Mouse (Mus musculus) stomach, embryonic 14.5 days (tissue): Measurements from ENCODE around the gene Gpn2. TPM values are rescaled to one million over a fixed set of nuclear protein-coding genes. Genes with fewer than 3 reads are reported as not detected.

Source experiments
- ATAC-seq: fragments of 200-750 bp; cut with Nextera tagmentation; 2 replicates; pipeline ENCODE4 v1.8.0; 2017; ENCODE audit warnings: low read depth, moderate TSS enrichment; ENCODE audit not compliant: insufficient number of reproducible peaks, insufficient read depth, low FRiP score
- H3K27ac ChIP-seq: fragments of 300-500 bp; sonication (generic); 2 replicates; pipeline ENCODE4 v1.5.1; 2014; ENCODE audit warnings: mild to moderate bottlenecking, low read length, moderate library complexity, mixed read lengths
- H3K27me3 ChIP-seq: fragments of 300-500 bp; sonication (generic); 2 replicates; pipeline ENCODE4 v1.6.1; 2014; ENCODE audit warnings: low read length, control low read depth, mixed read lengths; ENCODE audit not compliant: control insufficient read depth, insufficient read depth
- H3K36me3 ChIP-seq: fragments of 300-500 bp; sonication (generic); 2 replicates; pipeline ENCODE4 v1.6.1; 2014; ENCODE audit warnings: mild to moderate bottlenecking, control low read depth, low read length, moderate library complexity, mixed read lengths; ENCODE audit not compliant: control insufficient read depth, insufficient read depth
- H3K4me1 ChIP-seq: fragments of 300-500 bp; sonication (generic); 2 replicates; pipeline ENCODE4 v1.6.1; 2014; ENCODE audit warnings: low read length, control low read depth, mixed read lengths; ENCODE audit not compliant: control insufficient read depth, insufficient read depth
- H3K4me2 ChIP-seq: fragments of 300-500 bp; sonication (generic); replicated peaks from 2 replicates; pipeline ENCODE4 v1.6.1; 2014; ENCODE audit warnings: low read depth, low read length, control low read depth
- H3K4me3 ChIP-seq: fragments of 300-500 bp; sonication (generic); 2 replicates; pipeline ENCODE4 v1.5.1; 2014; ENCODE audit warnings: low read depth, low read length, control low read depth
- H3K9ac ChIP-seq: fragments of 300-500 bp; sonication (generic); replicated peaks from 2 replicates; pipeline ENCODE4 v1.6.1; 2014; ENCODE audit warnings: low read depth, mild to moderate bottlenecking, control low read depth, low read length, moderate library complexity, mixed read lengths
- H3K9me3 ChIP-seq: fragments of 300-500 bp; sonication (generic); 2 replicates; pipeline ENCODE4 v1.6.1; 2016; ENCODE audit warnings: low read depth, low read length, control low read depth; ENCODE audit not compliant: control insufficient read depth
- WGBS: fragments of 180-500 bp; shearing (Covaris S2); extraction: QIAGEN DNeasy Blood & Tissue Kit; methylation state at CpG from one replicate; pipeline ENCODE4 v1.1.7; 2014; 5-methylcytosine and 5-hydroxymethylcytosine counted together
- microRNA-seq: library from miRNA; unstranded; fragments of <30 nt; microRNA quantifications from one replicate; pipeline ENCODE4, GENCODE M21; 2016
- polyA plus RNA-seq: library from polyadenylated mRNA; unstranded; fragments of >200 nt; fragmentation: Nextera tagmentation; extraction: Ambion mirVana; gene quantifications from 2 replicates; pipeline ENCODE4 v1.2.1, GENCODE M21; 2014

Gpn2 gene
- polyA plus RNA-seq, 1 experiment from 2014 or later, result 17.7 TPM

DNA sequence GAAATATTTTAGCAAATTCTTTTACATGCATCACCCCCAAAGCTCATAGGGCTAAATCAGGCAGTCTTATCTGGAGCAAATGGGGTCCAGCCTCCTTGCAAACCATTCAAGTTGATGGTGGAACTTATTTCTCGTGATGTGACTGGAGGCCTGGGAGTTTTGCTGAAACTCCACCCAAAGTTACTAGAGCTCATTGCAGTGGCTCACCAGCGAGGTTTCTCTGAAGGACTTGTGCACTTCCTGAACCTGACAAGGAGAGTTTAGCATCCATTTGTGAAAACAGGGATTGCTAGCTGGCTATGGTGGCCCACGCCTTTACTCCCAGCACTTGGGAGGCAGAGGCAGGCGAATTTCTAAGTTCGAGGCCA is 49.9 kb downstream of the Gpn2 start:
- no peak for ATAC-seq
- Histone ChIP-seq H3K4me2 (no peak overlapping the region), H3K27ac (no peak overlapping the region), H3K9ac (no peak overlapping the region), H3K4me3 (no peak overlapping the region), H3K27me3 (no peaks in the 10 kb centered on the region), H3K9me3 (no peaks in the 10 kb centered on the region), H3K4me1 (peaks cover 12% of the 10 kb centered on the region; the same call in 1 of the 2 replicates), H3K36me3 (no peaks in the 10 kb centered on the region)
- 85% methylated on average over 5 of the region's 5 CpGs for WGBS

Small RNAs within 50 kb of the gene (microRNA-seq; reads per million reads assigned to microRNA genes)
- gene Gm23158, result not detected

Other genes starting within 250 kb of the Gpn2 start
- 18.5 and 19.9 TPM in 2 replicates for gene Wdtc1, start 230.9 kb upstream of the Gpn2 start, polyA plus RNA-seq
- gene Slc9a1, start 214.7 kb upstream of the Gpn2 start, polyA plus RNA-seq, result 9.8 and 10.6 TPM in 2 replicates
- gene Tent5b, start 104.2 kb upstream of the Gpn2 start, polyA plus RNA-seq, result 0.39 and 0.45 TPM in 2 replicates
- 2.5 and 3.6 TPM in 2 replicates for gene Trnp1, start 85.8 kb upstream of the Gpn2 start, polyA plus RNA-seq
- 30.1 and 31.6 TPM in 2 replicates for gene Kdf1, start 65.4 kb upstream of the Gpn2 start, polyA plus RNA-seq
- gene Nudc, start 38.4 kb upstream of the Gpn2 start, polyA plus RNA-seq, result 192 and 206 TPM in 2 replicates
- gene Nr0b2, start 31.0 kb upstream of the Gpn2 start, polyA plus RNA-seq, result 3.3 and 4.1 TPM in 2 replicates
- 5.5 TPM in 2 replicates for gene Gpatch3, start 9.6 kb upstream of the Gpn2 start, polyA plus RNA-seq
- 158 and 163 TPM in 2 replicates for gene Sfn, start 17.8 kb downstream of the Gpn2 start, polyA plus RNA-seq
- 2.7 and 3.2 TPM in 2 replicates for gene Zdhhc18, start 65.8 kb downstream of the Gpn2 start, polyA plus RNA-seq
- gene Pigv, start 88.3 kb downstream of the Gpn2 start, polyA plus RNA-seq, result 15.6 and 18.9 TPM in 2 replicates
- gene Arid1a, start 172.4 kb downstream of the Gpn2 start, polyA plus RNA-seq, result 42.0 and 49.4 TPM in 2 replicates